Mouse (Mus musculus) bone marrow, adult 2 months (tissue): ENCODE data around the gene Prtg.
A peak's percentile ranks its signal among the peaks of the same experiment; 100 is the strongest.

Source experiments
- CTCF ChIP-seq: fragments of 200-500 bp; IDR thresholded peaks from 2 replicates; pipeline ENCODE4 v1.5.1; 2011; ENCODE audit warnings: low read length, control low read depth; ENCODE audit not compliant: control insufficient read depth, insufficient read depth
- POLR2A ChIP-seq: fragments of 200-500 bp; IDR thresholded peaks from 2 replicates; pipeline ENCODE4 v1.6.1; 2011; ENCODE audit warnings: low read depth, mild to moderate bottlenecking, control low read depth, low read length, borderline replicate concordance; ENCODE audit not compliant: control insufficient read depth

DNA sequence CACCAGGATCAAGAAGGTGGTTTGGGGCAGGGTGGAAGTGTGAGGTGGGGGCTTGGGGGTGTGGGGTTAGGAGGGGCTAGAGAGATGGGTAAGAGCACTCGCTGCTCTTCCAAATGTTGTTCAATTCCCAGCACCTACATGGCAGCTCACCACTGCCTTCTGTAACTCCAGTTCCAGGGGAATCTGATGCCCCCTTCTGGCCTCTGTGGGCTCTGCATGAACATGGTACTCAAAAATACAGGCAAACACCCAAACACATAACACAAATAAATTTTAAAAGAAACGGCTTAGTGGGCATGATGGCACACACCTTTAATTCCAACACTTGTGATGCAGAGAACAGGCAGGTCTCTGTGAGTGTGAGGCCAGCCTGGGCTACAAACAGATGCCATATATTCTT lies 148.1 kb downstream of the Prtg start:
- TF ChIP-seq CTCF, result peak; percentile 14; the same call in 1 of the 2 replicates
- no peak for TF ChIP-seq POLR2A
